Mouse (Mus musculus): ENCODE measurements at regions not wholly inside any gene's neighbourhood (a gene's known extent, or its start where the extent isn't known, plus 50 kb on each side); places are given as distances from the start of the nearest gene placed in this dataset.
A peak's percentile ranks its signal among the peaks of the same experiment; 100 is the strongest.

GRCm38 (mm10) chr3:78691499-78691898 lies 594.8 kb downstream of the Rapgef2 start:
- 20% methylated on average over 3 of the region's 3 CpGs for WGBS
- Histone ChIP-seq H3K36me3 (ENCODE audit: insufficient read depth) (no peaks in the 10 kb centered on the region), H3K4me3 (ENCODE audit: low read depth, low read length) (no peak overlapping the region), H3K9ac (no peak overlapping the region), H3K27me3 (ENCODE audit: insufficient read depth, low read length) (no peaks in the 10 kb centered on the region), H3K27ac (ENCODE audit: low read depth) (no peak overlapping the region), H3K9me3 (ENCODE audit: low read depth, low read length) (no peaks in the 10 kb centered on the region), H3K4me2 (no peak overlapping the region), H3K4me1 (ENCODE audit: insufficient read depth) (no peaks in the 10 kb centered on the region)
- TF ChIP-seq CTCF (IDR thresholded peaks at IDR 0.05; ENCODE audit: low read depth): no peak
- DNase-seq (peak; percentile 70), ATAC-seq (ENCODE audit: insufficient read depth) (no peak)

- no peaks in the 10 kb centered on the region for H3K27me3 ChIP-seq (ENCODE audit: insufficient read depth, low read length)
- no peak overlapping the region for H3K27ac ChIP-seq (ENCODE audit: low read depth)
- H3K4me2 ChIP-seq: no peak overlapping the region
- WGBS: 89% methylated on average over 1 of the region's 1 CpGs
- H3K4me1 ChIP-seq (ENCODE audit: insufficient read depth): no peaks in the 10 kb centered on the region
- ATAC-seq (ENCODE audit: insufficient read depth): no peak
- no peaks in the 10 kb centered on the region for H3K9me3 ChIP-seq (ENCODE audit: low read depth, low read length)
- H3K36me3 ChIP-seq (ENCODE audit: insufficient read depth): no peaks in the 10 kb centered on the region
- no peak overlapping the region for H3K4me3 ChIP-seq (ENCODE audit: low read depth, low read length)
- TF ChIP-seq CTCF (IDR thresholded peaks at IDR 0.05; ENCODE audit: low read depth): no peak
- H3K9ac ChIP-seq: no peak overlapping the region
- no peak for DNase-seq
Measured at GRCm38 (mm10) chr3:78677656-78678055, 608.7 kb downstream of the Rapgef2 start.

GRCm38 (mm10) chr3:78676806-78677205 lies 609.5 kb downstream of the Rapgef2 start:
- Histone ChIP-seq H3K27me3 (ENCODE audit: insufficient read depth, low read length) (no peaks in the 10 kb centered on the region), H3K4me2 (no peak overlapping the region), H3K4me1 (ENCODE audit: insufficient read depth) (no peaks in the 10 kb centered on the region), H3K9ac (no peak overlapping the region), H3K27ac (ENCODE audit: low read depth) (no peak overlapping the region), H3K36me3 (ENCODE audit: insufficient read depth) (no peaks in the 10 kb centered on the region), H3K4me3 (ENCODE audit: low read depth, low read length) (no peak overlapping the region), H3K9me3 (ENCODE audit: low read depth, low read length) (no peaks in the 10 kb centered on the region)
- ATAC-seq (ENCODE audit: insufficient read depth): no peak
- DNase-seq: no peak
- no peak for TF ChIP-seq CTCF (IDR thresholded peaks at IDR 0.05; ENCODE audit: low read depth)
- WGBS: 97% methylated on average over 2 of the region's 2 CpGs

- no peak for TF ChIP-seq CTCF (IDR thresholded peaks at IDR 0.05; ENCODE audit: low read depth)
- H3K27ac ChIP-seq (ENCODE audit: low read depth): no peak overlapping the region
- WGBS: 65% methylated on average over 5 of the region's 5 CpGs
- H3K9ac ChIP-seq: no peak overlapping the region
- no peaks in the 10 kb centered on the region for H3K27me3 ChIP-seq (ENCODE audit: insufficient read depth, low read length)
- no peaks in the 10 kb centered on the region for H3K4me1 ChIP-seq (ENCODE audit: insufficient read depth)
- no peak overlapping the region for H3K4me2 ChIP-seq
- no peak for ATAC-seq (ENCODE audit: insufficient read depth)
- H3K36me3 ChIP-seq (ENCODE audit: insufficient read depth): no peaks in the 10 kb centered on the region
- H3K9me3 ChIP-seq (ENCODE audit: low read depth, low read length): no peaks in the 10 kb centered on the region
- H3K4me3 ChIP-seq (ENCODE audit: low read depth, low read length): no peak overlapping the region
- DNase-seq: no peak
Measured at GRCm38 (mm10) chr3:78674529-78675187, 611.7 kb downstream of the Rapgef2 start.

GRCm38 (mm10) chr3:78668050-78668449 lies 618.3 kb downstream of the Rapgef2 start:
- Histone ChIP-seq H3K4me1 (ENCODE audit: insufficient read depth) (no peaks in the 10 kb centered on the region), H3K9ac (no peak overlapping the region), H3K27ac (ENCODE audit: low read depth) (no peak overlapping the region), H3K36me3 (ENCODE audit: insufficient read depth) (no peaks in the 10 kb centered on the region), H3K4me2 (no peak overlapping the region), H3K27me3 (ENCODE audit: insufficient read depth, low read length) (no peaks in the 10 kb centered on the region), H3K9me3 (ENCODE audit: low read depth, low read length) (no peaks in the 10 kb centered on the region), H3K4me3 (ENCODE audit: low read depth, low read length) (no peak overlapping the region)
- ATAC-seq (ENCODE audit: insufficient read depth) (no peak), DNase-seq (no peak)
- TF ChIP-seq CTCF (IDR thresholded peaks at IDR 0.05; ENCODE audit: low read depth): no peak

- no peaks in the 10 kb centered on the region for H3K9me3 ChIP-seq (ENCODE audit: low read depth, low read length)
- TF ChIP-seq CTCF (IDR thresholded peaks at IDR 0.05; ENCODE audit: low read depth): no peak
- H3K36me3 ChIP-seq (ENCODE audit: insufficient read depth): no peaks in the 10 kb centered on the region
- peak; percentile 5 for DNase-seq
- no peaks in the 10 kb centered on the region for H3K27me3 ChIP-seq (ENCODE audit: insufficient read depth, low read length)
- WGBS: 56% methylated on average over 4 of the region's 4 CpGs
- H3K27ac ChIP-seq (ENCODE audit: low read depth): no peak overlapping the region
- H3K9ac ChIP-seq: no peak overlapping the region
- H3K4me1 ChIP-seq (ENCODE audit: insufficient read depth): no peaks in the 10 kb centered on the region
- no peak overlapping the region for H3K4me2 ChIP-seq
- H3K4me3 ChIP-seq (ENCODE audit: low read depth, low read length): no peak overlapping the region
- ATAC-seq (ENCODE audit: insufficient read depth): no peak
Measured at GRCm38 (mm10) chr3:78667374-78668023, 618.8 kb downstream of the Rapgef2 start.

- H3K4me2 ChIP-seq: no peak overlapping the region
- H3K4me3 ChIP-seq (ENCODE audit: low read depth, low read length): no peak overlapping the region
- H3K27ac ChIP-seq (ENCODE audit: low read depth): no peak overlapping the region
- H3K27me3 ChIP-seq (ENCODE audit: insufficient read depth, low read length): no peaks in the 10 kb centered on the region
- no peaks in the 10 kb centered on the region for H3K4me1 ChIP-seq (ENCODE audit: insufficient read depth)
- DNase-seq: no peak
- H3K9me3 ChIP-seq (ENCODE audit: low read depth, low read length): no peaks in the 10 kb centered on the region
- no peak for TF ChIP-seq CTCF (IDR thresholded peaks at IDR 0.05; ENCODE audit: low read depth)
- no peak overlapping the region for H3K9ac ChIP-seq
- 85% methylated on average over 2 of the region's 2 CpGs for WGBS
- ATAC-seq (ENCODE audit: insufficient read depth): no peak
- no peaks in the 10 kb centered on the region for H3K36me3 ChIP-seq (ENCODE audit: insufficient read depth)
Measured at GRCm38 (mm10) chr3:78648115-78648514, 638.2 kb downstream of the Rapgef2 start.

Data from lung, embryonic 14.5 days (tissue).